Mouse (Mus musculus) forebrain, embryonic 15.5 days (tissue): ENCODE measurements at regions not wholly inside any gene's neighbourhood (a gene's known extent, or its start where the extent isn't known, plus 50 kb on each side); places are given as distances from the start of the nearest gene placed in this dataset. TPM values are rescaled to one million over a fixed set of nuclear protein-coding genes. Genes with fewer than 3 reads are reported as not detected.

Source experiments
- ATAC-seq: fragments of 200-750 bp; cut with Nextera tagmentation; replicated peaks from 2 replicates; pipeline ENCODE4 v1.8.0; 2017; ENCODE audit warnings: mild to moderate bottlenecking, moderate TSS enrichment, moderate library complexity
- H3K27ac ChIP-seq: fragments of 300-500 bp; sonication (generic); replicated peaks from 2 replicates; pipeline ENCODE4 v1.5.1; 2015; ENCODE audit warnings: mild to moderate bottlenecking, inconsistent platforms
- H3K27me3 ChIP-seq: fragments of 300-500 bp; sonication (generic); 2 replicates; pipeline ENCODE4 v1.6.1; 2015; ENCODE audit warnings: inconsistent platforms
- H3K36me3 ChIP-seq: fragments of 300-500 bp; sonication (generic); 2 replicates; pipeline ENCODE4 v1.6.1; 2015; ENCODE audit warnings: mild to moderate bottlenecking, inconsistent platforms
- H3K4me1 ChIP-seq: fragments of 300-500 bp; sonication (generic); 2 replicates; pipeline ENCODE4 v1.6.1; 2015; ENCODE audit warnings: inconsistent platforms
- H3K4me2 ChIP-seq: fragments of 300-500 bp; sonication (generic); replicated peaks from 2 replicates; pipeline ENCODE4 v1.6.1; 2015; ENCODE audit warnings: mild to moderate bottlenecking, inconsistent platforms
- H3K4me3 ChIP-seq: fragments of 300-500 bp; sonication (generic); 2 replicates; pipeline ENCODE4 v1.5.1; 2015; ENCODE audit warnings: mild to moderate bottlenecking, inconsistent platforms
- H3K9ac ChIP-seq: fragments of 300-500 bp; sonication (generic); replicated peaks from 2 replicates; pipeline ENCODE4 v1.6.1; 2015; ENCODE audit warnings: mild to moderate bottlenecking, inconsistent platforms
- H3K9me3 ChIP-seq: fragments of 300-500 bp; sonication (generic); 2 replicates; pipeline ENCODE4 v1.6.1; 2016; ENCODE audit warnings: inconsistent platforms
- WGBS: fragments of 180-500 bp; shearing (Covaris S2); methylation state at CpG from one replicate; pipeline ENCODE4 v1.1.7; 2015; ENCODE audit warnings: mixed read lengths; 5-methylcytosine and 5-hydroxymethylcytosine counted together
- microRNA-seq: library from miRNA; unstranded; fragments of <30 nt; microRNA quantifications from one replicate; pipeline ENCODE4, GENCODE M21; 2016

- 38% methylated on average over 5 of the region's 5 CpGs for WGBS
- Histone ChIP-seq H3K9ac (no peak overlapping the region), H3K4me2 (no peak overlapping the region), H3K9me3 (no peaks in the 10 kb centered on the region), H3K27ac (no peak overlapping the region), H3K27me3 (0 out of 2 replicates have a peak, but pooled peaks cover 3% of the 10 kb centered on the region), H3K36me3 (no peaks in the 10 kb centered on the region), H3K4me3 (no peak overlapping the region), H3K4me1 (peaks cover 16% of the 10 kb centered on the region)
- ATAC-seq, result no peak
Measured at GRCm38 (mm10) chr13:98545398-98545797, 53.6 kb upstream of the Gm10320 start.

- ATAC-seq, result no peak
- 91% methylated on average over 10 of the region's 10 CpGs for WGBS
- no peaks in the 10 kb centered on the region for H3K36me3 ChIP-seq
Measured at GRCm38 (mm10) chr13:98544051-98544450, 52.2 kb upstream of the Gm10320 start.

More at GRCm38 (mm10) chr13:98544051-98544450, 52.2 kb upstream of the Gm10320 start:
- no peak overlapping the region for H3K27ac ChIP-seq
- H3K4me2 ChIP-seq, result no peak overlapping the region
- H3K9me3 ChIP-seq, result no peaks in the 10 kb centered on the region
- 0 out of 2 replicates have a peak, but pooled peaks cover 8% of the 10 kb centered on the region for H3K27me3 ChIP-seq
- H3K4me1 ChIP-seq, result peaks cover 16% of the 10 kb centered on the region
- no peak overlapping the region for H3K4me3 ChIP-seq
- H3K9ac ChIP-seq, result no peak overlapping the region

Small RNA genes lying in the stretch of these regions (microRNA-seq; reads per million reads assigned to microRNA genes)
- not detected for gene Gm22698
